Mouse (Mus musculus): ENCODE results near the gene C1qtnf1. TPM values are rescaled to one million over a fixed set of nuclear protein-coding genes. Genes with fewer than 3 reads are reported as not detected.

The C1qtnf1 gene
- total RNA-seq, 1 experiment: 0.36 TPM

DNA sequence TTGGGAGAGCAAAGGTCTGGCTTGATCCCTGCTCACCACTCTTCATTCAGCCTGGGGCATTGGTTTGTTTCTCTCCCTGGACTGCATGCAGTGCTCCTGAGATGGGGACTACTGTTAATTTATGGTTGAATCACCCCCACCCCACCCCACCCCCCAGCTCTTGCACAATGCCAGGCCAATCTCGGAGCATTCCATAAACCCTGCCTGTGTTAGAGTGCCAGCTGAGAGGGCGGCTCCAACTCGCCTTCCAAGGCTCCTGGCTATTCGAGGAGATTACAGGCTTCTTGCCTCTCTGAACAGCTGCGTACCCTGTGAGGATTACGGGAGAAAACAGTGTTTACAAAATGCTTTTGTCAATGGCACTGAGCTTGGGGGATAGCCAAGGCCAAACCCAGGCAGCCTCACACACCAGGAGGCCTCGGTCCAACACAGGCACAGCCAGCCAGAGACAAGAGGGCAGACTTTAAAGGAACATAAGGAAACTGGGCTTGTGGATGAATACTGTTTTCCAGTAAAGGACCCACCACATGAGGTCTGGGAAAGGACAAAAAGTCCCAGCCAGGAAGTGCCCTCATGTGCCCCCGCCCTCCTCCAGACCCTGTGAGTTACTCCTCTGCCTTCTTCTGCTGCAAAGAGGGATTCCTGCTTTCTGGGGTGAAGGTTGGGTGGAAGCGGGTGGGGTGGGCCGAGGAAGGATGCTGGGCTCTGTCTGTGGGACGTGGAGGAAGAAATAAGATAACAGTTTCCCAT is 10.8 kb downstream of the C1qtnf1 start:
- no peak for DNase-seq (ENCODE audit: low read depth, low spot score)
- Histone ChIP-seq H3K9me3 (ENCODE audit: control insufficient read depth, insufficient read depth, low read depth, low read length) (no peaks in the 10 kb centered on the region), H3K36me3 (ENCODE audit: control insufficient read depth, insufficient read depth, low read length, poor library complexity, severe bottlenecking) (no peaks in the 10 kb centered on the region), H3K4me1 (ENCODE audit: control insufficient read depth in 2 of 2, insufficient read depth in 2 of 2, low read length in 2 of 2, poor library complexity in 1 of 2) (peaks cover 0 to 11% of the 10 kb centered on the region in 2 experiments; a peak in 3 of 4 replicates), H3K4me3 (ENCODE audit: insufficient read depth in 1 of 2, low read depth in 1 of 2, low read length in 2 of 2, poor library complexity in 1 of 2, severe bottlenecking in 1 of 2) (no peak overlapping the region), H3K27ac (ENCODE audit: insufficient read depth, low read depth, low read length, poor library complexity, severe bottlenecking) (no peak overlapping the region), H3K9ac (ENCODE audit: insufficient read depth, low read depth, low read length, poor library complexity, severe bottlenecking) (no peak overlapping the region)
- TF ChIP-seq ZC3H11A (IDR thresholded peaks at IDR 0.05; ENCODE audit: borderline replicate concordance, low read depth, low read length): no peak
- no peak for TF ChIP-seq HCFC1 (IDR thresholded peaks at IDR 0.05; ENCODE audit: borderline replicate concordance, insufficient read depth, low read length)
- no peak for TF ChIP-seq CHD2 (IDR thresholded peaks at IDR 0.05; ENCODE audit: low read depth, low read length)
- TF ChIP-seq ZNF384 (IDR thresholded peaks at IDR 0.05; ENCODE audit: low read depth, low read length): no peak
- no peak for TF ChIP-seq MAFK (IDR thresholded peaks at IDR 0.05; ENCODE audit: insufficient read depth, low read depth, low read length)
- in situ Hi-C loops (cut with MboI; ENCODE audit: low sequenced_read_pairs in 2 of 2, unreplicated experiment in 2 of 2): no loop called here

DNA sequence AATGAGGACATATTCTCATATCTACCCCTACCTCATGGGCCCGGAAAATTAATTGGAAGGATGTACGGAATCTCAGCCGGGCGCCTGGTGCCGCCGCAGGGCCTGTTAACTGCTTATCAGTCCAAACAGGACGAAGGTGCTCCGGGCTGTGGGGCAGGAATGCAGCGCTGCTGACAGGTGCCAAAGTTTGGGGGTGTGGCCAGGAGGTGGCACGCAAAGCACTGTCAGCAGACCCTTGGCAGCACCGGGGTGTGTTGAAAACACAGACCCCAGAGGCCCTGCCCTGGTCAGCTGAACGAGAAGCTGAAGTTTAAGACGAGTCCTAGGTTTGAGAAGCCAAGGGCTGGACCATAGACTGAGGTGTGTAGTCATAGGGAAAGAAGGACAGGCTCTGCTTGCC is 14.7 kb downstream of the C1qtnf1 start:
- Histone ChIP-seq H3K4me1 (ENCODE audit: control insufficient read depth in 2 of 2, insufficient read depth in 2 of 2, low read length in 2 of 2, poor library complexity in 1 of 2) (peaks cover 0 to 9% of the 10 kb centered on the region in 2 experiments; a peak in 2 of 4 replicates), H3K27ac (ENCODE audit: insufficient read depth, low read depth, low read length, poor library complexity, severe bottlenecking) (no peak overlapping the region), H3K9ac (ENCODE audit: insufficient read depth, low read depth, low read length, poor library complexity, severe bottlenecking) (no peak overlapping the region), H3K36me3 (ENCODE audit: control insufficient read depth, insufficient read depth, low read length, poor library complexity, severe bottlenecking) (no peaks in the 10 kb centered on the region), H3K4me3 (ENCODE audit: insufficient read depth in 1 of 2, low read depth in 1 of 2, low read length in 2 of 2, poor library complexity in 1 of 2, severe bottlenecking in 1 of 2) (no peak overlapping the region), H3K9me3 (ENCODE audit: control insufficient read depth, insufficient read depth, low read depth, low read length) (no peaks in the 10 kb centered on the region)
- TF ChIP-seq CHD2 (IDR thresholded peaks at IDR 0.05; ENCODE audit: low read depth, low read length) (no peak), MAFK (IDR thresholded peaks at IDR 0.05; ENCODE audit: insufficient read depth, low read depth, low read length) (no peak)
- DNase-seq (ENCODE audit: low read depth, low spot score): no peak
- in situ Hi-C loops (cut with MboI; ENCODE audit: low sequenced_read_pairs in 2 of 2, unreplicated experiment in 2 of 2): no loop called here

DNA sequence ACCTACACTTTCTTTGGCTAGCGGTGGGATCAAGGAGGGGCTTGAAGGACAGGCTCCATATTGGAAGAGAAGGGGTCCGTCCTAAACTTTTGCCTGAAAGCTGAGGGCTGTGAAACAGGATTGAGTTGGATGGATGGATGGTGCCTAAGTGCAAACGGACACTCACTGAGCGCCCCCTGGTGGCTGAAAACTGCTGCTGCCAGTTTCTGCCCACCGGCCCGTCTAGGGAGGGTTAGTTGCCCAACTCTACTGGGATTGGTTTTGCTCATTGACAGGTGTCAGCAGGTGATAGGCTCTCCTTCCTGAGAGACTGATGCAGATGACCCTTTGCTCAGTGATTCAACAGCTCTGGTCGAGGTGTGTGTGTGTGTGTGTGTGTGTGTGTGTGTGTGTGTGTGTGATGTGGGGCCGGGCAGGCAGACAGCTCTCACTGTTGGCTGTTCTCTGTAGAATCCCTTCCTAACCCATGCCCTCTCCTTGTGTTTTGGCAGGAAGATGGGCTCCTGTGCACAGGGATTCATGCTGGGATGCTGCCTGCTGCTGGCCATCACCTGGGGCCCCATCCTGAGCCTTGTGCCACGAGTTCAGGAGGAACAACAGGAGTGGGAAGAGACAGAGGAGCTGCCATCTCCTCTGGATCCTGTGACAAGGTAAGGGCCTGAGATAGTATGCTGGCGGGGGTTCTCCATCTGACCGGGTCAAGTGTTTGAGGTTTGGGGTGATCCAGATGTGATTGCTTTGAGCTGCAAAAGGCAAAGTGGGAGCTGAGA is 15.4 kb downstream of the C1qtnf1 start:
- Histone ChIP-seq H3K4me1 (ENCODE audit: control insufficient read depth in 2 of 2, insufficient read depth in 2 of 2, low read length in 2 of 2, poor library complexity in 1 of 2) (peaks cover 0 to 8% of the 10 kb centered on the region in 2 experiments; a peak in 2 of 4 replicates), H3K27ac (ENCODE audit: insufficient read depth, low read depth, low read length, poor library complexity, severe bottlenecking) (no peak overlapping the region), H3K4me3 (ENCODE audit: insufficient read depth in 1 of 2, low read depth in 1 of 2, low read length in 2 of 2, poor library complexity in 1 of 2, severe bottlenecking in 1 of 2) (no peak overlapping the region), H3K36me3 (ENCODE audit: control insufficient read depth, insufficient read depth, low read length, poor library complexity, severe bottlenecking) (no peaks in the 10 kb centered on the region), H3K9me3 (ENCODE audit: control insufficient read depth, insufficient read depth, low read depth, low read length) (no peaks in the 10 kb centered on the region), H3K9ac (ENCODE audit: insufficient read depth, low read depth, low read length, poor library complexity, severe bottlenecking) (no peak overlapping the region)
- no peak for DNase-seq (ENCODE audit: low read depth, low spot score)
- in situ Hi-C loops (cut with MboI; ENCODE audit: low sequenced_read_pairs in 2 of 2, unreplicated experiment in 2 of 2): no loop called here
- TF ChIP-seq ZNF384 (IDR thresholded peaks at IDR 0.05; ENCODE audit: low read depth, low read length) (no peak), MAFK (IDR thresholded peaks at IDR 0.05; ENCODE audit: insufficient read depth, low read depth, low read length) (no peak), CHD2 (IDR thresholded peaks at IDR 0.05; ENCODE audit: low read depth, low read length) (no peak), HCFC1 (IDR thresholded peaks at IDR 0.05; ENCODE audit: borderline replicate concordance, insufficient read depth, low read length) (no peak), ZC3H11A (IDR thresholded peaks at IDR 0.05; ENCODE audit: borderline replicate concordance, low read depth, low read length) (no peak)

DNA sequence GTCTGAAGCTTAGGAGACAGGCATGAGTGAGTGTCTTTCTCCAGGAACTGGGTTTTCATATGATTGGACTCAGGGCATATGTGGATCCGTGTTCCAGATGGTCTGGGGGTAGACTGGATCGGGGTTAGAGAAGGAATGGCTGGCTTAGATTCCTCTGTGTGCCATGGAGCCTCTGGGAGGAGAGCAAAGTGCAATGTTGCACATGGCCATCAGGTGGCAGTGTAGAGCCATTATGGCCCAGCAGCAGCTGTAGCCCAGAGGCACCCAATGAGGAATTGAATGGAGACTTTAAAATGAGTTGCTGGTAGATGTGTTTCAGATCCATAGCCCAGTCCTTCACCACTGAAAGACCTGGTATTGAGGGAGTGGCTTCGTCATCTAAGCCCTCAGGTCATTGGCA is 17.8 kb downstream of the C1qtnf1 start:
- in situ Hi-C loops (cut with MboI; ENCODE audit: low sequenced_read_pairs in 2 of 2, unreplicated experiment in 2 of 2): no loop called here
- H3K4me3 ChIP-seq (ENCODE audit: insufficient read depth in 1 of 2, low read depth in 1 of 2, low read length in 2 of 2, poor library complexity in 1 of 2, severe bottlenecking in 1 of 2): no peak overlapping the region
- H3K4me1 ChIP-seq (ENCODE audit: control insufficient read depth in 2 of 2, insufficient read depth in 2 of 2, low read length in 2 of 2, poor library complexity in 1 of 2): no peaks in the 10 kb centered on the region
- H3K9me3 ChIP-seq (ENCODE audit: control insufficient read depth, insufficient read depth, low read depth, low read length): no peaks in the 10 kb centered on the region
- H3K27ac ChIP-seq (ENCODE audit: insufficient read depth, low read depth, low read length, poor library complexity, severe bottlenecking): no peak overlapping the region
- no peaks in the 10 kb centered on the region for H3K36me3 ChIP-seq (ENCODE audit: control insufficient read depth, insufficient read depth, low read length, poor library complexity, severe bottlenecking)
- peak; percentile 48; the same call in 1 of the 2 replicates for TF ChIP-seq ZC3H11A (IDR thresholded peaks at IDR 0.05; ENCODE audit: borderline replicate concordance, low read depth, low read length)
- TF ChIP-seq MAFK (IDR thresholded peaks at IDR 0.05; ENCODE audit: insufficient read depth, low read depth, low read length): no peak
- H3K9ac ChIP-seq (ENCODE audit: insufficient read depth, low read depth, low read length, poor library complexity, severe bottlenecking): no peak overlapping the region
- peak; percentile 64 for DNase-seq (ENCODE audit: low read depth, low spot score)
